Mouse (Mus musculus) limb, embryonic 15.5 days (tissue): ENCODE results near the gene Tsx. TPM values are rescaled to one million over a fixed set of nuclear protein-coding genes. Genes with fewer than 3 reads are reported as not detected.

Experiments
- ATAC-seq: fragments of 200-750 bp; cut with Nextera tagmentation; 2 replicates; pipeline ENCODE4 v1.8.0; 2017; ENCODE audit warnings: low read depth, moderate TSS enrichment; ENCODE audit not compliant: insufficient number of reproducible peaks, low FRiP score, low TSS enrichment
- H3K27ac ChIP-seq: fragments of 300-500 bp; sonication (generic); 2 replicates; pipeline ENCODE4 v1.5.1; 2015; ENCODE audit warnings: moderate library complexity, mild to moderate bottlenecking, inconsistent platforms
- H3K27me3 ChIP-seq: fragments of 300-500 bp; sonication (generic); 2 replicates; pipeline ENCODE4 v1.6.1; 2015; ENCODE audit warnings: inconsistent platforms
- H3K36me3 ChIP-seq: fragments of 300-500 bp; sonication (generic); 2 replicates; pipeline ENCODE4 v1.6.1; 2015; ENCODE audit warnings: inconsistent platforms
- H3K4me1 ChIP-seq: fragments of 300-500 bp; sonication (generic); 2 replicates; pipeline ENCODE4 v1.6.1; 2015; ENCODE audit warnings: inconsistent platforms
- H3K4me2 ChIP-seq: fragments of 300-500 bp; sonication (generic); 2 replicates; pipeline ENCODE4 v1.6.1; 2015; ENCODE audit warnings: mild to moderate bottlenecking, inconsistent platforms
- H3K4me3 ChIP-seq: fragments of 300-500 bp; sonication (generic); 2 replicates; pipeline ENCODE4 v1.5.1; 2015; ENCODE audit warnings: mild to moderate bottlenecking, inconsistent platforms
- H3K9ac ChIP-seq: fragments of 300-500 bp; sonication (generic); 2 replicates; pipeline ENCODE4 v1.6.1; 2015; ENCODE audit warnings: inconsistent platforms
- H3K9me3 ChIP-seq: fragments of 300-500 bp; sonication (generic); 2 replicates; pipeline ENCODE4 v1.6.1; 2016; ENCODE audit warnings: inconsistent platforms
- WGBS: fragments of 180-500 bp; shearing (Covaris S2); methylation state at CpG from one replicate; pipeline ENCODE4 v1.1.7; 2015; 5-methylcytosine and 5-hydroxymethylcytosine counted together
- polyA plus RNA-seq: library from polyadenylated mRNA; unstranded; fragments of >200 nt; fragmentation: Nextera tagmentation; extraction: Ambion mirVana; gene quantifications from 2 replicates; pipeline ENCODE4 v1.2.1, GENCODE M21; 2015

Tsx gene
- 0.30 and 0.44 TPM in 2 replicates for polyA plus RNA-seq

GRCm38 (mm10) chrX:103414167-103414566 lies at the start of gene Tsx:
Gene Tsx (plus strand): TSS chrX:103414467.
- ATAC-seq = no peak
- Histone ChIP-seq H3K4me2 (no peak within 1 kb of the TSS), H3K27me3 (peaks cover 15% of the 10 kb centered on the region; the same call in 1 of the 2 replicates), H3K4me1 (no peaks in the 10 kb centered on the region), H3K4me3 (no peak within 1 kb of the TSS), H3K27ac (no peak within 1 kb of the TSS), H3K36me3 (no peaks in the 10 kb centered on the region), H3K9ac (no peak within 1 kb of the TSS), H3K9me3 (no peaks in the 10 kb centered on the region)
- WGBS = 72% methylated on average over 5 of the region's 5 CpGs

- H3K9ac ChIP-seq = no peak overlapping the region
- H3K4me3 ChIP-seq = no peak overlapping the region
- H3K4me2 ChIP-seq = no peak overlapping the region
- ATAC-seq = no peak
- H3K9me3 ChIP-seq = no peaks in the 10 kb centered on the region
- WGBS = 62% methylated on average over 5 of the region's 5 CpGs
- no peaks in the 10 kb centered on the region for H3K36me3 ChIP-seq
- H3K27me3 ChIP-seq = no peaks in the 10 kb centered on the region
- no peak overlapping the region for H3K27ac ChIP-seq
- no peaks in the 10 kb centered on the region for H3K4me1 ChIP-seq
Measured at GRCm38 (mm10) chrX:103366201-103366600, 48.1 kb upstream of the Tsx start.

DNA sequence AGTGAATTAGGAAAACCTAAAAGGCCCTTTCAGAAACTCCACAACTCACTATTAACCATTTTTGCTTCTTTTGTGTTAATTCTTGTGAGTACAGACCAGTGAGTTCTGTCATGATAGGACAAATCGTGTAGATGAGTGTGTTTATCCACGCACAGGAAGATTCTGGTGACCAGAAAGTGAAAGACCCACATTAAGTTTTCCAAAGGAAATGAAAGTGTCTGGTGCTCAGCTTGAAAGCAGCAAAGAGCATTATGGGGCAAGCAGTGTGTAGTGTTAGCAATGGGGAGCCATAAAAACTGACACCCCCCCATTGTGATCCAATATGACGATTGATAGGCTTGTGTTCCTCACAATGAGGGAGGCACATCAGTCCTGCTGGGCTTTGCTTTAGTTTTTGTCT lies 45.6 kb upstream of the Tsx start:
- no peaks in the 10 kb centered on the region for H3K36me3 ChIP-seq
- 70% methylated on average over 3 of the region's 3 CpGs for WGBS
- H3K4me2 ChIP-seq = no peak overlapping the region
- H3K27ac ChIP-seq = no peak overlapping the region
- no peaks in the 10 kb centered on the region for H3K9me3 ChIP-seq
- ATAC-seq = no peak
- no peaks in the 10 kb centered on the region for H3K27me3 ChIP-seq
- no peaks in the 10 kb centered on the region for H3K4me1 ChIP-seq
- H3K9ac ChIP-seq = no peak overlapping the region
- no peak overlapping the region for H3K4me3 ChIP-seq

- no peaks in the 10 kb centered on the region for H3K9me3 ChIP-seq
- no peaks in the 10 kb centered on the region for H3K4me1 ChIP-seq
- no peak for ATAC-seq
- H3K9ac ChIP-seq = no peak overlapping the region
- 66% methylated on average over 2 of the region's 2 CpGs for WGBS
- 0 out of 2 replicates have a peak, but pooled peaks cover 4% of the 10 kb centered on the region for H3K27me3 ChIP-seq
- H3K36me3 ChIP-seq = no peaks in the 10 kb centered on the region
- no peak overlapping the region for H3K4me3 ChIP-seq
- H3K27ac ChIP-seq = no peak overlapping the region
- H3K4me2 ChIP-seq = no peak overlapping the region
Measured at GRCm38 (mm10) chrX:103371221-103371620, 43.0 kb upstream of the Tsx start.

DNA sequence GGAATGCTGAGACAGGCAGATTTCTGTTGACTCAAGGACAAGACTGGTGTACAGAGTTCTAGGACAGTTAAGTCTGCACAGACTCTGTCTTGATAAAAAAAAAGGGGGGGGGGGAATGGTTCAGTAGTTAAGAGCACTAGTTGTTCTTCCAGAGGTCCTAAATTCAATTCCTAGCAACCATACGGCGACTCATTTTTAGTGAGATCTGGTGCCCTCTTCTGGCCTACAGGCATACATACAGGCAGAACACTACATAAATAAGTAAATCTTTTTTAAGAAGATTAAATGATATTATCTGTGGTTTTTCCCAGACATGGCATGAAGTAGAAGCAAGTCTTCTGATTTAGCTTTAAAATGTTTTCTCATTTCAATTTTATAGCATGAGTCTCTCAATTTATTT lies 42.6 kb upstream of the Tsx start:
- 34% methylated on average over 2 of the region's 2 CpGs for WGBS
- Histone ChIP-seq H3K27me3 (0 out of 2 replicates have a peak, but pooled peaks cover 4% of the 10 kb centered on the region), H3K9ac (no peak overlapping the region), H3K4me3 (no peak overlapping the region), H3K9me3 (no peaks in the 10 kb centered on the region), H3K36me3 (no peaks in the 10 kb centered on the region), H3K4me1 (no peaks in the 10 kb centered on the region), H3K27ac (no peak overlapping the region), H3K4me2 (no peak overlapping the region)
- ATAC-seq = no peak

GRCm38 (mm10) chrX:103374250-103374649 lies 40.0 kb upstream of the Tsx start:
- Histone ChIP-seq H3K4me3 (no peak overlapping the region), H3K9me3 (no peaks in the 10 kb centered on the region), H3K9ac (no peak overlapping the region), H3K36me3 (no peaks in the 10 kb centered on the region), H3K4me2 (no peak overlapping the region), H3K27ac (no peak overlapping the region), H3K4me1 (no peaks in the 10 kb centered on the region), H3K27me3 (0 out of 2 replicates have a peak, but pooled peaks cover 4% of the 10 kb centered on the region)
- ATAC-seq = no peak
- 74% methylated on average over 5 of the region's 5 CpGs for WGBS

- Histone ChIP-seq H3K4me1 (no peaks in the 10 kb centered on the region), H3K4me3 (no peak overlapping the region), H3K9ac (no peak overlapping the region), H3K27me3 (no peaks in the 10 kb centered on the region), H3K9me3 (no peaks in the 10 kb centered on the region), H3K36me3 (no peaks in the 10 kb centered on the region), H3K4me2 (no peak overlapping the region), H3K27ac (no peak overlapping the region)
- 73% methylated on average over 3 of the region's 3 CpGs for WGBS
- ATAC-seq = no peak
Measured at GRCm38 (mm10) chrX:103384528-103384927, 29.7 kb upstream of the Tsx start.

GRCm38 (mm10) chrX:103388131-103388530 lies 26.1 kb upstream of the Tsx start:
- no peaks in the 10 kb centered on the region for H3K9me3 ChIP-seq
- H3K27ac ChIP-seq = no peak overlapping the region
- ATAC-seq = no peak
- H3K4me2 ChIP-seq = no peak overlapping the region
- H3K4me3 ChIP-seq = no peak overlapping the region
- no peak overlapping the region for H3K9ac ChIP-seq
- no peaks in the 10 kb centered on the region for H3K36me3 ChIP-seq
- H3K27me3 ChIP-seq = no peaks in the 10 kb centered on the region
- no peaks in the 10 kb centered on the region for H3K4me1 ChIP-seq
- WGBS = 56% methylated on average over 3 of the region's 3 CpGs

GRCm38 (mm10) chrX:103393841-103394240 lies 20.4 kb upstream of the Tsx start:
- WGBS = 72% methylated on average over 1 of the region's 1 CpGs
- no peak for ATAC-seq
- Histone ChIP-seq H3K9me3 (no peaks in the 10 kb centered on the region), H3K27ac (no peak overlapping the region), H3K9ac (no peak overlapping the region), H3K4me3 (no peak overlapping the region), H3K4me1 (no peaks in the 10 kb centered on the region), H3K27me3 (0 out of 2 replicates have a peak, but pooled peaks cover 5% of the 10 kb centered on the region), H3K4me2 (no peak overlapping the region), H3K36me3 (no peaks in the 10 kb centered on the region)

DNA sequence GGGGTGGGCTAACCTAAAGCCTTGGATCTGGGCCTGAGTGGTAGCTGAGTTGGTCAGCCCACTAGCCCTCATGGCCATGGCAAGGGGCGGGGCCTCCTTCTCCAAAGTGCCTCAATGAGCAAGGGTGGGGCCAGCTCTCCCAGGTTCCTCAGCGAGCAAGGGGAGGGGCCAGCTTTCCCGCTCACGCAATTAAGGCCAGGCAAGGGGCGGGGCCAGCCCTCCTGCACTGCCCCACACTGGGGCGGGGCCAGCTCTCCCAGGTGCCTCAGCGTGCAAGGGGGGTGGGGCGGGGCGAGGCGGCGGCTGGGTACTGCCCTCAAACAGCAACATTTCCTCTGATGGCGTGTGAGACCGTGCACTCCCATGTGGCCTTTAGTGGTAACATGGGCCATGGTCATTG lies 9.2 kb upstream of the Tsx start:
- WGBS = 44% methylated on average over 13 of the region's 13 CpGs
- Histone ChIP-seq H3K27ac (no peak overlapping the region), H3K4me2 (no peak overlapping the region), H3K36me3 (no peaks in the 10 kb centered on the region), H3K4me3 (no peak overlapping the region), H3K4me1 (no peaks in the 10 kb centered on the region), H3K9me3 (no peaks in the 10 kb centered on the region), H3K9ac (no peak overlapping the region), H3K27me3 (0 out of 2 replicates have a peak, but pooled peaks cover 4% of the 10 kb centered on the region)
- no peak for ATAC-seq

GRCm38 (mm10) chrX:103421710-103422109 lies 7.4 kb downstream of the Tsx start, which contains the start of gene Gm26992:
Gene Gm26992 (plus strand): TSS chrX:103422010.
- ATAC-seq = no peak
- no peaks in the 10 kb centered on the region for H3K4me1 ChIP-seq

DNA sequence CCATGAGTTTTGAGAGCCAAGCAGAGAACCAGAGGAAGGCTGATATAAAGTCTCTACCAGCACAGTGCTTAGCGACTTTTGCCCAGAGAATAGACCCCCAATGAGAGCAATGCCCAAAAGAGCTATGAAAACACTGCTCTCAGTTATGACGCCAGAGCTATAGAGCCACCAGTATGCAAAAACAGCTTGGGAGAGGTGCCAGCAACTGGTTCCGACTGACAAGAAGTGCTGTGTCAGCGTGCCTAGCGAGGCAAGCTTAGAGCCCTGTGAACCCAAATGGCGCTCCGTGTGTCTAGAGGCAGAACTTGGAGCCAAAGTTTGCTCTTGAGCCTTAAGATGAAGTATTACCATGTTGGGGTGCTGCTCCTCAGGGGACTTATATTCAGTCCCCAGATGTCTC lies 13.4 kb downstream of the Tsx start:
- Histone ChIP-seq H3K36me3 (no peaks in the 10 kb centered on the region), H3K4me2 (no peak overlapping the region), H3K9ac (no peak overlapping the region), H3K27ac (no peak overlapping the region), H3K4me3 (no peak overlapping the region), H3K4me1 (no peaks in the 10 kb centered on the region), H3K9me3 (no peaks in the 10 kb centered on the region), H3K27me3 (peaks cover 4% of the 10 kb centered on the region; the same call in 1 of the 2 replicates)
- no peak for ATAC-seq
- WGBS = 71% methylated on average over 7 of the region's 7 CpGs

More at GRCm38 (mm10) chrX:103421710-103422109, 7.4 kb downstream of the Tsx start, which contains the start of gene Gm26992:
- H3K36me3 ChIP-seq = no peaks in the 10 kb centered on the region
- peaks cover 7% of the 10 kb centered on the region; the same call in 1 of the 2 replicates for H3K27me3 ChIP-seq
- no peak within 1 kb of the TSS for H3K27ac ChIP-seq
- no peak within 1 kb of the TSS for H3K9ac ChIP-seq
- 88% methylated on average over 2 of the region's 2 CpGs for WGBS
- no peak within 1 kb of the TSS for H3K4me2 ChIP-seq
- H3K9me3 ChIP-seq = no peaks in the 10 kb centered on the region
- H3K4me3 ChIP-seq = no peak within 1 kb of the TSS

GRCm38 (mm10) chrX:103432293-103432692 lies 18.0 kb downstream of the Tsx start:
- Histone ChIP-seq H3K9ac (no peak overlapping the region), H3K4me3 (no peak overlapping the region), H3K4me2 (no peak overlapping the region), H3K36me3 (no peaks in the 10 kb centered on the region), H3K27ac (no peak overlapping the region), H3K27me3 (peaks cover 12% of the 10 kb centered on the region; the same call in 1 of the 2 replicates), H3K9me3 (no peaks in the 10 kb centered on the region), H3K4me1 (no peaks in the 10 kb centered on the region)
- no peak for ATAC-seq
- 66% methylated on average over 7 of the region's 7 CpGs for WGBS
